Mouse (Mus musculus) heart, embryonic 15.5 days (tissue): ENCODE data around the gene Zbed6. TPM values are rescaled to one million over a fixed set of nuclear protein-coding genes. Genes with fewer than 3 reads are reported as not detected.

ENCODE experiments used
- ATAC-seq: fragments of 200-750 bp; cut with Nextera tagmentation; replicated peaks from 2 replicates; pipeline ENCODE4 v1.8.0; 2017; ENCODE audit warnings: low read depth, moderate TSS enrichment; ENCODE audit not compliant: insufficient number of reproducible peaks, insufficient read depth, low FRiP score
- H3K27ac ChIP-seq: fragments of 300-500 bp; sonication (generic); 2 replicates; pipeline ENCODE4 v1.5.1; 2015; ENCODE audit warnings: mild to moderate bottlenecking, inconsistent platforms
- H3K27me3 ChIP-seq: fragments of 300-500 bp; sonication (generic); 2 replicates; pipeline ENCODE4 v1.6.1; 2015; ENCODE audit warnings: inconsistent platforms
- H3K36me3 ChIP-seq: fragments of 300-500 bp; sonication (generic); 2 replicates; pipeline ENCODE4 v1.6.1; 2015; ENCODE audit warnings: mild to moderate bottlenecking, inconsistent platforms
- H3K4me1 ChIP-seq: fragments of 300-500 bp; sonication (generic); replicated peaks from 2 replicates; pipeline ENCODE4 v1.6.1; 2015; ENCODE audit warnings: inconsistent platforms
- H3K4me2 ChIP-seq: fragments of 300-500 bp; sonication (generic); 2 replicates; pipeline ENCODE4 v1.6.1; 2015; ENCODE audit warnings: inconsistent platforms, mild to moderate bottlenecking, moderate library complexity
- H3K4me3 ChIP-seq: fragments of 300-500 bp; sonication (generic); 2 replicates; pipeline ENCODE4 v1.5.1; 2015; ENCODE audit warnings: mild to moderate bottlenecking, inconsistent platforms
- H3K9ac ChIP-seq: fragments of 300-500 bp; sonication (generic); 2 replicates; pipeline ENCODE4 v1.6.1; 2015; ENCODE audit warnings: mild to moderate bottlenecking, inconsistent platforms
- H3K9me3 ChIP-seq: fragments of 300-500 bp; sonication (generic); replicated peaks from 2 replicates; pipeline ENCODE4 v1.6.1; 2016; ENCODE audit warnings: inconsistent platforms
- WGBS: fragments of 180-500 bp; shearing (Covaris S2); methylation state at CpG from one replicate; pipeline ENCODE4 v1.1.7; 2015; ENCODE audit warnings: mixed read lengths; 5-methylcytosine and 5-hydroxymethylcytosine counted together
- polyA plus RNA-seq: library from polyadenylated mRNA; unstranded; fragments of >200 nt; fragmentation: Nextera tagmentation; extraction: Ambion mirVana; gene quantifications from 2 replicates; pipeline ENCODE4 v1.2.1, GENCODE M21; 2015

Zbed6 gene
- polyA plus RNA-seq, 1 experiment from 2014 or later: not detected

DNA sequence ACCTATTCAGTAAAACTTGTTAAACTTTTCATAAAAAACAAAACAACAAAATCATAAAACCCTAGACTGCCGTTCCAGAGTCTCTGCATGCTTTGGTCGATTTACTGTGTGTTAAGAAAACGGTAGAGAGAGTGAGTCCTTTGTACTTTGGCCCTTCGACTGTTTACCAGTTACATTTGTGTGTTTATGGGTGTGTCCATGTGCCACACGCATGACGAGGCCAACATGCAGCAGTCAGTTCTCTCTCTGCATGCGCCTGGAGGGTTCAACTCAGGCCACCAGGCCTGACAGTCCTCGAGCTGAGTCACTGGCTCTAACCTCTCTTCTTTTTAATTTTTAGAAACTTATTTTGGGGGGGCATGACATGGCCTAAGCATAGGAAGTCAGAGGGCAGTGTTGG is 42.4 kb downstream of the Zbed6 start:
- no peak overlapping the region for H3K4me3 ChIP-seq
- no peak overlapping the region for H3K4me2 ChIP-seq
- peaks cover 50% of the 10 kb centered on the region for H3K36me3 ChIP-seq
- 79% methylated on average over 8 of the region's 8 CpGs for WGBS
- H3K27me3 ChIP-seq: no peaks in the 10 kb centered on the region
- H3K9ac ChIP-seq: no peak overlapping the region
- no peak overlapping the region for H3K27ac ChIP-seq
- no peaks in the 10 kb centered on the region for H3K9me3 ChIP-seq
- no peak for ATAC-seq
- H3K4me1 ChIP-seq: no peaks in the 10 kb centered on the region

- WGBS: 35% methylated on average over 2 of the region's 2 CpGs
- peaks cover 45% of the 10 kb centered on the region for H3K36me3 ChIP-seq
- H3K9ac ChIP-seq: no peak overlapping the region
- no peaks in the 10 kb centered on the region for H3K27me3 ChIP-seq
- no peaks in the 10 kb centered on the region for H3K4me1 ChIP-seq
- no peak for ATAC-seq
- H3K4me3 ChIP-seq: no peak overlapping the region
- H3K27ac ChIP-seq: no peak overlapping the region
- H3K4me2 ChIP-seq: no peak overlapping the region
- no peaks in the 10 kb centered on the region for H3K9me3 ChIP-seq
Measured at GRCm38 (mm10) chr1:133617908-133618307, 42.8 kb downstream of the Zbed6 start.

GRCm38 (mm10) chr1:133613817-133614216 is 46.9 kb downstream of the Zbed6 start:
- ATAC-seq: no peak
- H3K36me3 ChIP-seq: peaks cover 13% of the 10 kb centered on the region; the same call in 1 of the 2 replicates
- H3K9ac ChIP-seq: no peak overlapping the region
- no peak overlapping the region for H3K27ac ChIP-seq
- H3K4me2 ChIP-seq: no peak overlapping the region
- peaks cover 9% of the 10 kb centered on the region for H3K4me1 ChIP-seq
- WGBS: 80% methylated on average over 3 of the region's 3 CpGs
- no peaks in the 10 kb centered on the region for H3K9me3 ChIP-seq
- H3K4me3 ChIP-seq: no peak overlapping the region
- no peaks in the 10 kb centered on the region for H3K27me3 ChIP-seq

GRCm38 (mm10) chr1:133611436-133611835 is 49.2 kb downstream of the Zbed6 start:
- no peak for ATAC-seq
- no peaks in the 10 kb centered on the region for H3K27me3 ChIP-seq

GRCm38 (mm10) chr1:133610601-133611000 is 50.1 kb downstream of the Zbed6 start:
- Histone ChIP-seq H3K4me2 (peak overlapping the region; percentile 34), H3K4me1 (peaks cover 11% of the 10 kb centered on the region), H3K9me3 (no peaks in the 10 kb centered on the region), H3K27me3 (no peaks in the 10 kb centered on the region), H3K27ac (no peak overlapping the region), H3K9ac (no peak overlapping the region), H3K36me3 (peaks cover 40% of the 10 kb centered on the region), H3K4me3 (peak overlapping the region; percentile 82; the same call in 1 of the 2 replicates)
- 47% methylated on average over 6 of the region's 6 CpGs for WGBS
- no peak for ATAC-seq

More at GRCm38 (mm10) chr1:133611436-133611835, 49.2 kb downstream of the Zbed6 start:
- Histone ChIP-seq H3K36me3 (peaks cover 31% of the 10 kb centered on the region), H3K9me3 (no peaks in the 10 kb centered on the region), H3K4me2 (no peak overlapping the region), H3K4me1 (peaks cover 11% of the 10 kb centered on the region), H3K4me3 (no peak overlapping the region), H3K9ac (no peak overlapping the region), H3K27ac (no peak overlapping the region)
- 100% methylated on average over 1 of the region's 1 CpGs for WGBS

DNA sequence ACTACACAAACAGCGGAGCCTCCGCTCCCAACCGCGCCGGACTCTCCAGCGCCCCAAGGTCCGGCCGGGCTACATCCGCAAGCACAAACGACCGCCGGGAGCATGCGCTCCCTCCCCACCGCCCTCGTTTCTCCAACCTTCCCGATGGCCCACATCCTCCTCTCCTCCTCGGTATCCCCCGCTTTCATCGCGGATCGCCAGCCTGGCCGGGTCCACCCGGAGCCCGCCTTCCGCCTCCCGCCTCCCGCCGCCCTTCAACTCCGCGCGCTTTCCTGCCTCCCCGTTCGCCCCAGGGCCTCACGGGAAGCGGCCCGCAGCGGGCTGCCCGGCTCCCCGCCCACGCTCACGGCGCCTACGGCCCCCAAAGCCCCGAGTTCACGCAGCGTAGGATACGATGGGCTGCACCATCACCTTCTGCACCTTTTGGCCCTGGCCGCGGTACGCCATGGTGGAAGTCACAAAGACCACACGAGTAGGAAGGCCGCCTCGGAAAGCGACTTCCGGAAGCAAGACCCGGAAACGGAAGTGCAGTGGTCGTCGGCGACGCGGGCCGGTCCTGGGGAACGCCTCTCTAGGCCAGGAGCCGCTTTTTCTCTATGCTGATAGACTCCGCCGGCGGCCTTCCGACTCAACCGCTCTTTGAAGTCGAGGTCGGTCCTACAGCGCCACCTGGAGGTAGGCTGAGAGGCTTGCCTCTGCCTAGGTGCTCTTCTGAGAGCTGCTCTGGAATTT is 50.7 kb downstream of the Zbed6 start, which contains the start of gene Snrpe:
Gene Snrpe (minus strand): TSS at position 521 of the 732 bp plus-strand sequence.
- Histone ChIP-seq H3K27me3 (no peaks in the 10 kb centered on the region), H3K9ac (peak within 1 kb of the TSS; percentile 80), H3K4me3 (peak within 1 kb of the TSS; percentile 82), H3K9me3 (no peaks in the 10 kb centered on the region), H3K4me2 (peak within 1 kb of the TSS; percentile 69), H3K4me1 (peaks cover 11% of the 10 kb centered on the region), H3K36me3 (peaks cover 46% of the 10 kb centered on the region), H3K27ac (peak within 1 kb of the TSS; percentile 88)
- ATAC-seq: peak; percentile 98
- under 1% methylated on average over 73 of the region's 73 CpGs for WGBS

Other genes starting within 250 kb of the Zbed6 start
- gene Sox13, start 236.5 kb downstream of the Zbed6 start, polyA plus RNA-seq: 4.5 and 6.2 TPM in 2 replicates
- 352 and 384 TPM in 2 replicates for gene Snrpe, start 50.6 kb downstream of the Zbed6 start, polyA plus RNA-seq
- 3.4 and 3.8 TPM in 2 replicates for gene Gm38394, start 433 bp upstream of the Zbed6 start, polyA plus RNA-seq
- 0.31 and 2.1 TPM in 2 replicates for gene Lax1, start 29.2 kb upstream of the Zbed6 start, polyA plus RNA-seq
- gene Atp2b4, start 140.2 kb upstream of the Zbed6 start, polyA plus RNA-seq: 11.2 and 13.6 TPM in 2 replicates
- 0.18 and 0.36 TPM in 2 replicates for gene Optc, start 247.1 kb upstream of the Zbed6 start, polyA plus RNA-seq